Mouse (Mus musculus): ENCODE results near the gene Sox14. TPM values are rescaled to one million over a fixed set of nuclear protein-coding genes. Genes with fewer than 3 reads are reported as not detected.

Sox14 gene
- total RNA-seq, 2 experiments from 2014 or later = not detected

DNA sequence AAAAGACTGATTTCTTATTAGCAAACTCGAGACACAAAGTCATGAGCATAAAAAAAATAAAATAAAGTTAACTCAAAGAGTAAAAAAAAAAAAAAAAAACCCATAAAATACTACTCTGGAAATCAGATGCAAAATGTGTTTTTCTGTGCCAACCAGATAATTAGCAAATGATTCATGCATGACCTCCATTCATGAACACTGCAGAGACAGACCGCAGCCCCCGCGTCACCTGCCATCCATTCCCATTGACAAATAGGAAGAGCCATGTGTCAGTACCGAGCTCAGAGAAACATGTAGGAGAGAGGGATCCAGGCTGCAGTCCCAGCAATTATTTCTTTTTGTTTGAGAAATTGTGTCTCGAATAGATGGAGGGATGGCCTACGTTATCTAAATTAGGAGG is 25.6 kb downstream of the Sox14 start:
- intact Hi-C loops (cut with DNase I) = no loop called here
- DNase-seq = no peak

- intact Hi-C loops (cut with DNase I) = loop anchor here (5.0 kb wide), 1 partner anchor 599 kb away; no protein-coding TSS in a partner anchor
- DNase-seq = no peak
These were observed 27.6 kb downstream of the Sox14 start for GRCm38 (mm10) chr9:99848327-99848726.

- peak; percentile 78 for DNase-seq
- intact Hi-C loops (cut with DNase I) = loop anchor here (2.0 to 5.0 kb wide), 2 partner anchors 554 to 600 kb away; no protein-coding TSS in a partner anchor
These were observed 29.1 kb downstream of the Sox14 start for GRCm38 (mm10) chr9:99846820-99847219.

GRCm38 (mm10) chr9:99839367-99839766 is 36.6 kb downstream of the Sox14 start:
- intact Hi-C loops (cut with DNase I) = no loop called here

DNA sequence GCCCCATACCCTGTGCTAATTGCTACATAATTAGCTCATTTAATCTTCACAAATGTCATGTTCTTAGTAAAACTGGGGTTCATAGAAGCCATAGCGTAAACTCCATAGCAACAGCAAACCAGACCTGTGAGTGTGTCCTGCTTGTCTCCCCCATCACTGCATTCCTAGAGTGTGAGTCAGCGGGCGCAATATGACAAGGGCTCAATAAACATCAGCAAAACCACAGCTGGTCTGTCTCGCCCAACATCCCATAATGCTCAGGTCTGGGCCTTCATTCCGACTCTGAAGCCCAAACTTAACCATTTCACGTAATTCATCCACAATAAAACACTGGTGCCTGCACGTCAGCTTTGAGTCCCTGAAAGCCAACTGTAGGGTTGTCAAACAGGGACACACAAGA is 37.1 kb downstream of the Sox14 start:
- no peak for DNase-seq
- intact Hi-C loops (cut with DNase I) = no loop called here

More at GRCm38 (mm10) chr9:99839367-99839766, 36.6 kb downstream of the Sox14 start:
- no peak for DNase-seq

DNA sequence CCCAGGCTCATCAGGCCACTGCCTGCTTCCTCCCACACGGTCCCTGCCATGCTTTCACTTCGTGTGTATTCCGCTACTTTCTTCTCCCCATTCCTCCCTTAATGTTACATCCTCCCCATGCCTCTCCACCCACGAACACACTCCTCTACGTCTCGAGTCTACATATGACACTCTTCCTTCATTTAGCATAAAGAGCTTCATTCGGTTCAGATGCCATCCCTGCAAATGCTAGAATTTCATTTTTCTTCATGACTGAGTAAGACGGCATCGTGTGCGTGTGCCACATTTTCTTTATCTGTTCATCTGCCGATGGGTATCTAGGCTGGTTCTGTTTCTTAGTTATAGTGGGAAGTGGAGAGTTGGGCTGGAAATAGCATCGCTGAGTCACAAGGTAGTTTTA is 39.3 kb downstream of the Sox14 start:
- no peak for DNase-seq
- intact Hi-C loops (cut with DNase I) = no loop called here

DNA sequence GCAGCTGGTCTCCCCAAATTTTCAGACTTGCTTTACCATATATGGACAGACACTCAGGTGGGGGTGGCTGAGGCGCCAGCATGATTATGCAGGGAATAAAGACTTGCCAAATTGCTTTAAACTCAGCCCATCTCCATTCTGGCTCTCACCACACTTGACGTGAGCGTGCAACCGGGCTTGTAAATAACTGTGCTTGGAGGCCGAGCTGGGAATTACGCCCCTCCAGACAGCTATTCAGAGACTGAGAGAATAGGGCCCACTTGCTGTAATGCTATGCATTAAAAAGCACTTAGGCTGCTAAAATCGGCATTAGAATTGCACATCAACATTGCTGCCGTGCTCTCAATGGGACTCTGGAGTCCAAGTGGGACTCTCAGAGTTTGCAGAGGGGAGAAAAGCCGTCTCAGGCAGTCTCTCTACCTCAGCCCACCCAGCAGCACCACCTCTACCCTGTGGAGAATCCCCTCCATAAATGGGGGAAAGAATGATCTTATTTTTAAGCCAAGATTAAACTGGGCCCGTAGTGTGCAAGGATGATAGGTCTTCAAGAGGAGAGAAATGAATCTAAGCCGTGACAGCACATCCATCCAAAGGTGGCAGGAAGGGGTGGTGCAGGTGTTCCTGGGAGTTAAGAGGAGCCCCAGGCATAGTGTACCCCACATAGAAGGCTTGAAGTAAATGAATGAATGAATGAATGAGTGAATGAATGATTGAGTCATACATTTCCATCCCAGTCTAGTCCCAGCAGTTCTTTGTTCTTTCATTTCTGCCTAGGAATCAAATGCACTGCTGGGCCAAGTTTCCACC is 40.1 kb downstream of the Sox14 start:
- peak; percentile 5 for DNase-seq
- intact Hi-C loops (cut with DNase I) = no loop called here

Other genes starting within 250 kb of the Sox14 start
- 10 to 100 TPM; 21.5 to 25.0 TPM for gene Dzip1l, start 246.7 kb downstream of the Sox14 start, total RNA-seq (2021)
- gene Cldn18, start 158.9 kb downstream of the Sox14 start, total RNA-seq (2021) = not detected